Mouse (Mus musculus) adrenal gland, postnatal 36 days (tissue): Measurements from ENCODE around the gene 2010109A12Rik. TPM values are rescaled to one million over a fixed set of nuclear protein-coding genes. Genes with fewer than 3 reads are reported as not detected.
A peak's percentile ranks its signal among the peaks of the same experiment; 100 is the strongest.

Experiments
- DNase-seq, 2 experiments: peaks; one replicate each; pipeline ENCODE4 v3.0.0; 2021; ENCODE audit warnings: mixed read lengths in 1 of 2
- long read RNA-seq, 2 experiments: library from polyadenylated mRNA; stranded (forward); transcript quantifications; one replicate each; pipeline ENCODE4 v2.0.0; 2021; ENCODE audit warnings: borderline sequencing depth in 2 of 2
- total RNA-seq, 2 experiments: library from RNA; stranded (reverse); gene quantifications; 2 replicates each; pipeline ENCODE4 v1.2.3; 2021

2010109A12Rik gene
- total RNA-seq, result 1 to 10 TPM in 1 of 2 experiments, under 1 TPM in 1; 0.86 to 1.5 TPM
- long read RNA-seq, experiment 1, partial matches to known transcripts, result 0 of 2 reads
- long read RNA-seq, experiment 1, other reads (novel, unspliced or antisense), result 0 of 2 reads
- long read RNA-seq, experiment 2, partial matches to known transcripts, result 0 of 1 reads
- long read RNA-seq, experiment 2, other reads (novel, unspliced or antisense), result 0 of 1 reads

DNA sequence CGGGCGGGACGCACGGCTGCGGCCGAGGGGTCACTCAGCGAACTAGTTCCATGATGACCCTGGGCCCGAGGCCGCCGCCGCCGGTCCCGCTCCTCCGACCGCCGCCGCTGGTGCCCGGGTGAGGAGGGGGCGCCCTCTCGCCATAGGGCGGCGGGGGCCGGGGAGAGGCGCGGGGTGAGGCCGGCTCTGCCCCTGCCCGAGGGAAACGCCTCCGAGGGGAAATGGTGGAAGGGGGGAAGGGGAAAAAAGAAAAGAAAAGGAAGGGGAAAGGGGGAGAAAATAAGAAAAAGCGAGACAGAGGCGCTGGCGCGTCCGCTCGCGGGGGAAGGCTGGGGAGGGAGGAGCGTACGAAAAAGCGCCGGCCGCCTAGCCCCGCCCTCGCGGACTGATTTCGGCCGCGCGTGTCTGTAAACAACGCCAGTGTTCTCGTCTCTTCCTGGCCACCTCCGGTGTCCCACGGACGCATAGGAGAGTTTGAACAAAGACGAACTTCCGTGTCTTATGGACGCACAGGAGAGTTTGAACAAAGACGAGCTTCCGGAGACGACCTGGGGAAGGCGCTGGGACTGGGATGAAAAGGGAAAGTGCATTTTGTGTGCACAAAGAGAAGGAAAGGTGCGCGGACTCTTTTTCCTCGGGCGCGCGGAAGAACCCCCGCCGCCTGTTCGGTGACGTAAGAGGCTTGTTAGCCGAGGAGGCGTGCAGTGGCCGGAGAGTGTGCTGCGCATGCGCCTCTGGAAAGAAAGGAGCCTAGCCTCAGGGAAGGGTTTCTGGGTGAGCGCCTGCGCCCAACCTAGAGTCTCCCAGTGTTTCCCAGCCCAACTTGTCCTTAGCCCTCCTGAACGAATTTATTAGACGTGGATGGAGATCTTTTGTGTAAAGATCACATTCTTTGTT lies at the start of gene 2010109A12Rik, which contains the start of gene Ccni:
2010109A12Rik (plus strand) TSS at position 410 of the 897 bp plus-strand sequence.
Ccni (minus strand) TSS at position 387 of the 897 bp plus-strand sequence.
- peak; percentile 96 for DNase-seq

DNA sequence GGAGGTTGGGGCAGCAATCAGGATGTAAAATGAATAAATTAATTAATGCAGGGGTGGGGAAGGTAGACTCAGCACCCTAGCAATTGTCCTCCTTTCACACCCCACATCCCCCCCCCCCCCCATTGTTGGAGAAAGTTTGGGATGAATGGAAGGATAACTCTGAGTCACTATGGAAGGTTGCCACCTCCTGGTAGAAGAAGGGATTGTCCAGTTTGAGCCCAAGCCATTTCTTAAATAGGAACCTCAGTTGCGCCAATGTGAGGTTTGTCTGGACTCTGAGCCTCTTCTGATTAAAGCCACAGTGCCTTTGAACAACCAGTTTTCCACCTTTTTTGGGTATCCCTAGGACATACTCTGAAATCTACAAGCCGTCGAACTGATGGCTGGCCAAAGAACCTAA lies 42.8 kb upstream of the 2010109A12Rik start:
- peak; percentile 29 to 67 for DNase-seq

DNA sequence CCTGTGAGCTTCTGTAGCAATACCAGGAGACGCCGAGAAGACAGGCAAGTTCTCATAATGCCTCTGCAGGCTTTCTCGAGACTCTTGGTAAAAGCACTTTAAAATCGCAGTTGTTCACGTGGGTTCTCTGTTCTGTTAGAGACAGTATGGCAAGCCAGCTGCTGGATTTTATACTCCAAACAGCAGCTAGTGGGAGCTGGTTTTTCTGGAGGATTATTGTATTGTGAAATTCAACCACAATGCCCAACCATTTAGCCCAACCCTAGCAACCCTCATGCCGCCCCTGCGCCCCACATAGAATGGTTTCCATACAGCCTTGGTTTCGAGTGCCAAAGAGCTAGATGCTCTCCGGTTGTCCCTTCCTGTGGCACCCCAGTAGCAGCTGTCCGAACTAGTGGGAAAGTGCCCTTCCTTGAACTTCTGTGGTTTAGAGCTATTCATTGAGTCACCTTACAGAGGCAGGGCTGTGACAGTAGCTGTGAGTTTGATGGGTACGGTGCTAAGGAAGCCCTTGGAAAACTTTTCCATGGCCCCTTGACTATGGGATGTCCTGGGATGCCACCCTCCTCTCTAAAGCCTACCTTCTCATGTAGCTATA lies 38.3 kb upstream of the 2010109A12Rik start:
- no peak for DNase-seq

DNA sequence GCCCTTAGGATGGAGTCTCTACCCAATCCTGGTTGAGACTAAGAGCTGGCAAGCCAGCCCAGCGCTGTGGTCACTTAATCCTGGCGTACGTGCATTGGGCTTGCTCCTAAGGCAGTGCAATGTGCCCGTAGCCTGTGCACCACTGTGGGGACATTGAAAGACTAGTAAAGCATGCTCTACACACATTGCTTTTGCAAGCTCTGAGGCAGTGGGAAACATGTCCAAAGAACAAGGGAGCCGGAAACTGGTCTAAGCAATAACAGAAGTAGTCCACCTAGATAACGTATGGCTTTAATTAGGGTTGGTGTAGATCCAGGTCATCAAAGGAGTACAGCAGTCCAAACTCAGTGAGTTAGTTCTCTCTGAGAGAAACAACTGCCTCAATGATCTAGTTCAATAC lies 37.7 kb upstream of the 2010109A12Rik start:
- no peak for DNase-seq

DNA sequence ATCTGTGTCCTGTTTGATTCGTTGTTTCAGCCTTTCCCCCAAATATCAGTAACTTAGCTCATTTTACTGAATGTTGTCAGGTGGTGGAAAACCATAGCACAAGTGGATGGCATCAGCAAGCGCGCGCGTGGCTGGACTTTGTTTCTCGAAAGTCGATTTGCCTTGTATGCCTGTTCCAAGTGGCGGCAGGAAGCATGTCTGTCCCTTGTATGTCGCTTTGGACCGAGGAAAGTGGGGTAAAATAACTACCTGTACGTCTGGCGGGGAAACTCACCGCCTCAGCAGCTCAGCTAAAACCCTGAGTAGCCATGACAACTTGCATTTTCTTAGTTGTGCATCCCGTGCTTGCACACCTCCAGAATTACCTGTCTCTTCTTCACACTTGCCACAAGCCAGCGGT lies 34.9 kb upstream of the 2010109A12Rik start:
- no peak for DNase-seq

DNA sequence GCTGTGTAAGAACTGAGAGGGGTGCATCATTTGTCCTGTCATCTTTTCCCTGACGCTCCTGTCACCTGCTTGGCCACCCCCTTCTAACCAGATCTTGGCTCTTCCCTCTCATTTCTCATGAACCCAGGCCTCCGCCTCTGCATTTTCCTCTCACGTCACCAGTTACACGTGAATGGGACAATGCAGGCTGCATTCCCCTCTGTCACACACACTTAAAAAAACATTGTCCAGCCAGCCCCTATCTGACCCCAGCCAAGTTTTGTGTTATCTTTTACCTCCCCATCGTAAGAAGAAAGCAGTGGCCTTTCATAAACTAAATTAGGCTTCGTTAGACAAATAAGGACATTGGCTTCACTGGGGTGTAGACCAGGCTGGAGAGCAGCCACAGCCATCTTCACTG lies 33.8 kb upstream of the 2010109A12Rik start:
- DNase-seq, result no peak

DNA sequence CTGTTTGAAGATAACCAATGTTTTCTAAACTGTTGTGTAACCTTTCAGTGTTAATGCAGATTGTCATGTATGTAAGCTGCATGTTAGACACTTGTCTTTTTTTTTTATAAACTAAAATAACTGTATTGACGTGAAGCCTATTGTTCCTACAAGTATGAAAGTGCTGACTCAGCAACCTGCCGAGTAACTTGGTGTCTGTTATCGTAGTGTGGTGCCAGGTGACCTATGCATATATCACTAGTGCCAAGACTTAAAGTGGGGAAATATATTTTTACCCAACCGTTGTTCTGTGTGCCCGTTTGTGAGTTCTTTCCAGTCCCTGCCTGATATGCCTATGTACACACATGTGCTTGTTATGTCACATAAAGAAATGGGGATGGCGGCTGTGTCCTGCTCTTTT lies 31.6 kb upstream of the 2010109A12Rik start:
- DNase-seq, result no peak

DNA sequence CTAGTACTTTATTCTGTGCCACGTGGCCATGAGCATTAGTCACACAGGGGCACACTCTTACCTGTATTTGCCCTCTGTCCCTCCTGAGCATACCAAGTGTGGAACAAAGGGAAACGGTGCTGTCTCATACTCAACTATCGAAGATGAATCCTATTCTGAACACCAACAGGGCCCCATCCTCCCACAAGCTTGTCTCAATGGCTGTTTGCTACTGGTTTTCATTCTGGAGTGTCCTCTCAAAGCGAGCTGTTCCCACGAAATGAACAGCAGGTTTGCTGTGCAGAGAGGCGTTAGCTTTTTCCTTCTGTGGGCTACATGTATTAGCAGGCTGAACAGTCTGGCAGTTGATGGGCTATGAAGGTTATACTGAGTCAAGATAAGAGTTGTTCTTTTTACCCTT lies 27.7 kb upstream of the 2010109A12Rik start:
- no peak for DNase-seq

DNA sequence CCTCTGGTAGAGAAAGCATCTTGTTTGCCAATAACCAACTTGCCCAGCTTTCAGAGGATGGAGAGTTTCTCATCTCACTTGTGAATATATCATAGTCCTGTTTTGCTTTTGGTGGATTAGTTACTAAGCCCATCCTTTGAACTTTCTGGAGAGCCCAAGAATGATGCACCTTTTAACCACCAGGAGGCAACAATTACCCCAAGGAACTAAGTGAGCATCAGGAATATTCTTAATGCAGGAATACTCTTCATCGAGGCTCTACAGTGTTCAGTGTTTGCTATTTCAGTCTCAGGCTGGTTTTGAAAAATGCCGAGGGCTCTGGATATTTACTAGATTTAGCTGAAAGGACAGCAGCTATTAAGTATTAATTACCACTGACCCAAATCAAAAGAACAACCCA lies 26.1 kb upstream of the 2010109A12Rik start:
- peak in 1 of 2 experiments; percentile 19 for DNase-seq

DNA sequence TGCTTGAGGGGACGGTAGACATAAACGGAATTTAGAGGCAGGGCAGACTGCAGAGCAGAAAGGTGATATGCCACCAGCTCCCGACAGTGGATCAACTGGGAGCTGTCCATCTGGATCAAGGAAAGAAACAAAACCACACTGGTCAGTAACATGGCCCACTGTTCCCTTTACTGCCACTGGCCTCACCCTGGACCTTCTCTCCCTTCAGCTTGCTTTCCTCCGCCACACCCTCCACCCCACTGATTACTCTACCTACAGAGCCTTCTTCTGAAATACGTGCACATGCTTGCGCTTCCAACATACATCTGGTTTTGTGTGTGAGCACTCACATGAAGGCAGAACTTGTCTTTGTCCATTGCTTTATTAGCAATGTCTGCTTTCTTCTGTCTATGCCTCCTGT lies 23.0 kb upstream of the 2010109A12Rik start:
- no peak for DNase-seq

DNA sequence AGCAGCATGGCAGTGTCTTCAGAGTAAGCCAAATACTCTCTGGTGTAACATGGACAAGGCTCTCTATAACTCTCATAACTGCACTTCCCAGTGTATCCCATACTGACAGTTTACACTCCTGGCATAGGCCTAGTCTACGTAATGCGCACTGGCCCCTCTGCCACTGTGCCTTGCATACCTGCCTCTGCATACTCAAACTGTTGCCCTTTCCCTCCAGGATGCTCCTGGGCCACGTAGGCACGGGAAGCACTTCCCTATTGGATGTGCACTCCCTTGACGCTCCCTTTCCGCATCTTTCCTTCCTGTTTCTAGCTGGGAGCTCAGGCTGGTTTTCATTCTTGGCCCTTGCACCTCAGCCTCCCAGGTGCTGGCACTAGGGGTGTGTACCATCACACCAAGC lies 21.8 kb upstream of the 2010109A12Rik start:
- no peak for DNase-seq

DNA sequence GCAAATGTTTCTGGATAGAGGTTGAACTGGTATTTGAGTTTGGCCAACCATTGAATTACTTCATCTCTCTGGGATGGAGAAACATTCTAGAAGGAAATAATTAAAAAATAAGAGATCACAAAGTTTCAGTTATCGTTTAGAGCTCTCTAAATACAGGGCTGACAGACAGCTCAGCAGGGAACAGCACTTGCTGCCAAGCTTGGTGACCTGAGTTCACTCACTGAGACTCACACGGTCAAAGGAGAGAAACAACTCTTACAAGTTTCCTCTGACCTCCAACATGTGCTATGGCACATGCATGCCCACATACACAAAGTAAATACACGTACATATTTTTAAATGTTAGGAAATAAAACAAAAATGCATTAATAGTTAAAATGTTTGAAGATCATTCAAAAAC lies 16.7 kb upstream of the 2010109A12Rik start:
- DNase-seq, result no peak

DNA sequence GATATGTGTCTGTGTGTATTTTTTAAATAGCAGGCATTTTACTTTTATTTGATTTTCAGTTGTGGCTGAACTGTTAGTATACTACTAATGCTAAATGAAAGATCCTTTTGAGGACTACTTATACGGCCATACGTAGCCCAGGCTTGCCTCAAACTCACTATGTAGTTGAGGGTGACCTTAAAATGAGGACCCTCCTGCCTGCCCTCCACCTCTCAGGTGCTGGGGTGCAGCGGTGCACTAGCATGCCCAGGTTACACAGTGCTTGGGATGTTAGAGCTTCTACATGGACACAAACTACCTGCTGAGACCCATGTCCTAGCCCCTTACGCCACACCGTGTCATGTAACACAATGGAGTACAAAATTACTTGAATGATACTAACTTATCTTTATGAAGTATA lies 15.9 kb upstream of the 2010109A12Rik start:
- DNase-seq, result no peak

DNA sequence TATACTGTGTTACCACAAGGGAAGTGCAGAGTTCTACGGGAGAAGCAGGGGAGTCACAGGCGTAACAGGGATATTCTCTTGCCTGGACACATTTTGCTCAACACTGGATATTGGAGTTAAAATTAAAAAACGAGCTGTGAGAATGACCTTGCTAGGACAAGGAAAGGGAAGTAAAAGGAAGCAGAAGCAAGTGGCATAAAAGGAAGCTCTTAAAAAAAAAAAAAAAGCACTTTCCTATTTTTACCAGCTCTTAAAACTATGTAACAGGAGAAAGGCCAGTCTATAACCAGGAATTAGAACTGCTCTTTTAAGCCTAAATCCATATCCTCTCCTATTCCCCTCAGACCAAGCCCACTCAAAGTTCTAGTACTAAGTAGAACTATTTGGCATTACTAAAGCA lies 8.1 kb upstream of the 2010109A12Rik start:
- DNase-seq, result no peak

DNA sequence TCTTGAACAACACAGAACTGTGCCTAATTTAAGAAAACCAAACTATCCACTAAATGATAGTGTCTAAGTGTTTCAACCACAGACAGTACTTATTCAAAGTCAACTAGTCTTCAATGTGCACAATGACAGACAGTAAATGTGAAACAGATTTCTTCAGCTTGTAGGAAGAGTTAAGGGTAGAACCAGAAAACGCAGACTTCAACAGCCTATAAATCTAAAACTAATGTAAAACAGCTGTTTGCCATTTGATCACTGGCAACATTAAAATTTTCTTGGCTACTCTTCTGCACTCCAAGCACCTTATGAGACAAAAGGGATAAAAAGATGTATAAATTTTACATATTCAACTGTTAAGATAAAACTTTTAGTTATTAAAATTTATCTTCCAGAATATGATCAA lies 5.1 kb upstream of the 2010109A12Rik start:
- DNase-seq, result no peak

DNA sequence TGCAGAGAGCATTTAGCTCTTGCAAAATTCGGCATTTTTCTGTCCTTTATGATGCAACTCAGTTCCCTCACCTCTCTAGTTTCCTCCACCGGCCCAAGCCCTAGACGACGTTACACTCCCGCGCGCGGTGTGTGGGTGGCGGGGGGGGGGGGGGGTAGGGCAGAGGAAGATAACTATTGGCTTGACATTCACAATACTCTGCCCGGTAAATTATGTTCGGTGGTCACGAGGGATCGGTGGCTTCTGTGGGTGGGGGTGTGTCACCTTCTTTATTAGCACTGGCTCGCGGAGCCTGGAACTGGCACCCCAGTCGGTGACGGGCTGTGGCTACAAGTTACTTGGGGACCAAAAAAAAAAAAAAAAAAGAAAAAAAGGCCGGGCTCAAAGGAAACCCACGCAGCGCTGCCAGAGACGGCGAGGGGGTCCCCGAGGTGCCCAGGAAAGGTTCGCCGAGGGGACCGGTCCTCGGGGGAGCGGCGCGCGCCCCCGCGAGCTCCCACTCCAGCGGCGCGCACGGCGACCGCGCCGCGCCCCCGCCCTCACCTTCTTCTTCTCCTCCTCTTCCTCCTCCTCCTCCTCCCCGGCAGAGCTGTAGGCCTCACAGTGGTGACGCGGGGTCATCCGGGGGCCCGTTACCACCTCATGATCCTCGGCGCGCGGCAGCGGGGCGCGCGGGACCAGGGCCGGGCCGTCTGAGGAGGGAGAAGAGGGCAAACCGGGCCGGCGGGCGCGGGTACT lies 778 bp upstream of the 2010109A12Rik start:
- DNase-seq, result peak; percentile 44 to 63

DNA sequence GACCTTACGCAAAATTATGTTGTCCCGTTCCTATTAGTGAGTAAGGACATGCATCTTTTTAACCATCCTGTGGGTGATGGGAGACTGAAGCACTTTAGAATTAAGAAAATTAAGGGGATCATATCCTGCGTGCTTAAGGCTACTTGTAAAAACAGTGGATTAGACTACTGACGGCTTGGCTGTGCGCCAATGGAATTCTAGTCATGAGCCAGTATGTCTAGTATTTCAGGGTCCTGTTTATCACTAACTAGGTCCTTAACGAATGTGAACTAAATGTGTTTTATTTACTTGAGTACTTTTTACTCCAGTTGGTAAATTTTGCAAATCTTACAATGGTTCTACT lies 659 bp downstream of the 2010109A12Rik start:
- DNase-seq, result peak; percentile 13 to 23

DNA sequence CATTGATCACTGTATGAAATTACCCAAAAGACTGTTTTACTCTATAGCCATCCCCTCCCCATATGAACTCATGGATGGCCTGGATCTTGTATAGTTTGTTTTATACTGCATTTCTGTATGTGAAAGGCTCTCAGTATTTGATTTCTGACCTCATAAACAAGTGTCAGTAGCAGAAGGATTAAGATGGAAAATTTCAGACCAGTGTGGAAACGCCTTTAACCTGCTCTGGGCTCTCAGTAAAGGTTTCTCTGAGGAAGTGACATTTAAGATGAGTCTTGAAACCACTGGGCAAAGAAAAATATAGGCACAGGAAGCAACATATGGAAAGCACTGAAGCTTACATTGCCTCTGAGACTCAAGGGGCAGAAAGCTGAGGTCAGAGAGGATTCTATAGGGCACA lies 1.2 kb downstream of the 2010109A12Rik start:
- DNase-seq, result no peak

DNA sequence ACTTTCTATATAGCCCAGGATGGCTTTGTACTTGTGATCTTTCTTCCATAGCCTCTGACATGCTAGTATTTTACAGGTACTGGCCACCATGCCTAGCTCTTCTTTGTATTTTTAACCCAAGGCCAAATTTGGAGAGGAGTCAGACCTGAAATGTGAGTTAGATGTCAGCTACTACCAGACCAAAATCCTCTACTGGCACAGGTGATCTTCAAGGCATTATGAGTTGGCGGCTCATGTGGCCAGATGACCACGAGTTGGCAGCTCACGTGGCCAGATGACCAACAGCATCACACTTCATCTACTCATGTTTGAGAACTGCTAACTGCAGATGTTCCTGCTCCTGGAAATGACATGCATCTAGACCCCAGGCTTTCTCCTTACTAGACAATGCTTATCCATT lies 12.1 kb downstream of the 2010109A12Rik start:
- no peak for DNase-seq

DNA sequence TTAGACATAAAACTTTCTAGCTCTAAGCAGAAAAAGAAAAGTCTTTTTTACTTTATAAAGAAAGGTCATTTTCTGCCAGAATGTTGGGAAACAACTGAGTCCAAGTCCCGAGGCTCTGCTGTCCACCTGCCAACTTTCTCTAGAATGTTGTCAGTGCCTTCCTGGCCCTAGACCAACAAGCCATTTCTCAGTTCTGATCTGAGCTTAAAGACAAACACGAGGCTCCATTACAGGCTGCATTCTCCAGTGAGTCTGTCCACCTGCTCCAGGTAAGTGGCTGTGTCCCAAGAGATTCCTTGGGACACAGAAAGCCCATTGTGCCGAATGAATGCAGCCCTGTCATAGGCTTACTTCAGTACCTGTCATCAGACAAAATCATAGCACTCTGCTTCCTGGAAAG lies 15.3 kb downstream of the 2010109A12Rik start:
- peak; percentile 55 to 57 for DNase-seq

DNA sequence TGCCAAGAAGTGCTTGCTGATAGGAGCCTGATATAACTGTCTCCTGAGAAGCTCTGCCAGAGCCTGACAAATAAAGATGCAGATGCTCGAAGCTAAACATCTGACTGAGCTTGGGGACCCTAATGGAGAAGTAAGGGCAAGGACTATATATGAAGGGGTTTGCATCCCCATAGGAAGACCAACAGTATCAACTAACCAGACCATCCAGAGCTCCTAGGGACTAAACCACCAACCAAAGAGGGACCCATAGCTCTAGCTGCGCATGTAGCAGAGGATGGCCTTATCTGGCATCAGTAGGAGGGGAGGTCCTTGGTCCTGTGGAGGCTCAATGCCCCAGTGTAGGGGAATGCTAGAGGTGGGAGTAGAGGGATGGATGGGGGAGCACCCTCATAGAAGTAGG lies 18.2 kb downstream of the 2010109A12Rik start:
- no peak for DNase-seq

DNA sequence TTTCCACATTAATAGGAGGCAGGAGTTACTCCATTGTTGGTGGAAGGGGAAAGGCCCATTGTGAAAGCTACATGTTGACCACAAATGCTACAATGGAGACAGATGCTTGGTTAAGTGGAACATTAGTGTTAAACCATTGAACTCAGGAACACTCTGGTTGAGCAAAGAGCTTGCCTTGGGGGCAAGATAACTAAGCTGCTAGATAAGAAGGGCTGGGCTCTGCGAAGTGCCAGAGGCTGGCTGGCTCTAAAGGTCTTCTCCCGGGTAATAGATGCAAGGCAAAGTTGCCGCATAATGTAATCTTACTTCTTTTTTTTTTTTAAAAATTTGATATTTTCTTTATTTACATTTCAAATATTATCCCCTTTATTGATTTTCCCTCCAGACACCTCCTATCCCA lies 20.8 kb downstream of the 2010109A12Rik start:
- no peak for DNase-seq

DNA sequence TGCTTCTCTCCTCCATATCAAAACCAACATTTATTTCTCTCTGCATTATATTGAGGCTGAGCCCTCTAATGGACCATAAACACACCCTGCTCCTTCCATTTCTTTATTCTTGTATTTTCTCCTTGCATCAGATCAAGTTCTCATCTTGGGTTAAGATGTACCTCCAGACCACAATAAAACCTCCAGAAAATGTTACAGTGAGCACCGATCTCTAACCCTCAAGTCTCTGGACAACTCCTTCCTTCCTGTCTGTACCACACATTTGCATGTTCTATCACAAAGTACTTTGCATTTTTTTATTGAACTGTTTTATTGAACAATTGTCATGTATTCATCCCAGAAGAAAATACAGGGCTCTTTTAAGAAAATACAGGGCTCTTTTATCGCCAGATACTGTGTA lies 23.2 kb downstream of the 2010109A12Rik start:
- DNase-seq, result no peak
